Mouse (Mus musculus) liver, embryonic 16.5 days (tissue): ENCODE measurements around the gene Ly6g. TPM values are rescaled to one million over a fixed set of nuclear protein-coding genes. Genes with fewer than 3 reads are reported as not detected.
"Not testable (repeated sequence)": the region's sequence is repeated elsewhere in the genome, so short reads cannot be mapped to it uniquely, and the experiment has no call there.

Experiments
- ATAC-seq: fragments of 200-750 bp; cut with Nextera tagmentation; 2 replicates; pipeline ENCODE4 v1.8.0; 2017; ENCODE audit warnings: low read depth, mild to moderate bottlenecking, moderate number of reproducible peaks, moderate library complexity
- H3K27ac ChIP-seq: fragments of 300-500 bp; sonication (generic); 2 replicates; pipeline ENCODE4 v1.5.1; 2014; ENCODE audit warnings: mild to moderate bottlenecking, low read length
- H3K27me3 ChIP-seq: fragments of 300-500 bp; sonication (generic); 2 replicates; pipeline ENCODE4 v1.6.1; 2014; ENCODE audit warnings: low read depth, low read length, mixed read lengths; ENCODE audit not compliant: control insufficient read depth, insufficient read depth
- H3K36me3 ChIP-seq: fragments of 300-500 bp; sonication (generic); 2 replicates; pipeline ENCODE4 v1.6.1; 2014; ENCODE audit warnings: mild to moderate bottlenecking; ENCODE audit not compliant: control insufficient read depth, insufficient read depth
- H3K4me1 ChIP-seq: fragments of 300-500 bp; sonication (generic); 2 replicates; pipeline ENCODE4 v1.6.1; 2014; ENCODE audit warnings: low read depth, low read length, mixed read lengths; ENCODE audit not compliant: control insufficient read depth
- H3K4me2 ChIP-seq: fragments of 300-500 bp; sonication (generic); 2 replicates; pipeline ENCODE4 v1.6.1; 2014; ENCODE audit warnings: low read depth, low read length, mixed read lengths
- H3K4me3 ChIP-seq: fragments of 300-500 bp; sonication (generic); 2 replicates; pipeline ENCODE4 v1.5.1; 2014; ENCODE audit warnings: low read depth, mild to moderate bottlenecking, low read length
- H3K9ac ChIP-seq: fragments of 300-500 bp; sonication (generic); 2 replicates; pipeline ENCODE4 v1.6.1; 2014; ENCODE audit warnings: low read depth, low read length
- H3K9me3 ChIP-seq: fragments of 300-500 bp; sonication (generic); replicated peaks from 2 replicates; pipeline ENCODE4 v1.6.1; 2016; ENCODE audit warnings: low read length; ENCODE audit not compliant: control insufficient read depth
- WGBS: fragments of 180-500 bp; shearing (Covaris S2); extraction: QIAGEN DNeasy Blood & Tissue Kit; methylation state at CpG from one replicate; pipeline ENCODE4 v1.1.7; 2014; ENCODE audit not compliant: insufficient replicate concordance; 5-methylcytosine and 5-hydroxymethylcytosine counted together
- polyA plus RNA-seq: library from polyadenylated mRNA; unstranded; fragments of >200 nt; fragmentation: Nextera tagmentation; extraction: Ambion mirVana; gene quantifications from 2 replicates; pipeline ENCODE4 v1.2.1, GENCODE M21; 2015

Gene Ly6g
- 3.5 and 3.8 TPM in 2 replicates for polyA plus RNA-seq

DNA sequence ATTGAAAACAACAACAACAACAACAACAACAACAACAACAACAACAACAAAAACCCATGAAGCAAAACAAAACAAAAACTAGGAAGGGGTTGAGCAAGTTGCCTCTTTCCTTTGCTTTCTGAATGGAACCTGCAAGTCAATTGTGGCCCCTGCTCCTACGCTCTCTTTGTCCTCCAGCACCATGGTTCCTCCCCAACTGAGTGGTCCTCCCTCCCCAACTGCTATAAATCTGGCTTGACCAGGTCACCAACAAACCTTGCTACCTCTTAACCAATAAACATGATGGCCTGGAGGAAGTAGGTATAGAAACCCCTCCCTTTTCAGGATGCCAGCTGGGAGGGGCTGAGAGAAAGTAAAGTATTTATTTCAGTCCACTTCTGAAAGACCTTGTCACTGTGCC is at the start of gene Ly6g:
TSS of gene Ly6g (plus strand) at position 301 of the 400 bp plus-strand sequence.
- WGBS: 68% methylated on average over 1 of the region's 1 CpGs
- no peak within 1 kb of the TSS for H3K4me3 ChIP-seq
- H3K36me3 ChIP-seq: no peaks in the 10 kb centered on the region
- H3K9me3 ChIP-seq: no peaks in the 10 kb centered on the region
- no peak within 1 kb of the TSS for H3K27ac ChIP-seq
- no peaks in the 10 kb centered on the region for H3K4me1 ChIP-seq
- no peak within 1 kb of the TSS for H3K4me2 ChIP-seq
- no peak within 1 kb of the TSS for H3K9ac ChIP-seq
- H3K27me3 ChIP-seq: no peaks in the 10 kb centered on the region
- ATAC-seq: no peak

DNA sequence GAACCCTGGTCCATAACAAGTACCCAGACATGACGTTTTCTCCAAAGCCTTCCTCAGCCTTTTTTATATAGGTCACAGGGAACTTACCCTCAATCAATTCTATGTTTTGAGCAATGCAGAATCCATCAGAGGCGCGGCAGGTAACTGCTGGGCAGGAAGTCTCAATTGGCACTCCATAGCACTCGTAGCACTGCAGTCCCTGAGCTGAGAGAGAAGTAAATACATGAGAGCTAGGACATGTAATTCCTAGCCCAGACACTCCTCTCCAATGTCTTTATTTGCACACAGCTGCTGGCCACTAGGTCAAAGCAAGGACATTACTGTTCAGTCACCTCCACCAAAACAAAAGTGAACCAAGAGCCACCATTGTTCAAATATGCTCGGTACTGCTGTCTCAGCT is 44.6 kb upstream of the Ly6g start:
- not testable (repeated sequence) for H3K36me3 ChIP-seq, H3K9ac ChIP-seq, H3K4me3 ChIP-seq, H3K27me3 ChIP-seq, H3K4me2 ChIP-seq, H3K4me1 ChIP-seq, H3K9me3 ChIP-seq, ATAC-seq, H3K27ac ChIP-seq
- 23% methylated on average over 2 of the region's 5 CpGs for WGBS

DNA sequence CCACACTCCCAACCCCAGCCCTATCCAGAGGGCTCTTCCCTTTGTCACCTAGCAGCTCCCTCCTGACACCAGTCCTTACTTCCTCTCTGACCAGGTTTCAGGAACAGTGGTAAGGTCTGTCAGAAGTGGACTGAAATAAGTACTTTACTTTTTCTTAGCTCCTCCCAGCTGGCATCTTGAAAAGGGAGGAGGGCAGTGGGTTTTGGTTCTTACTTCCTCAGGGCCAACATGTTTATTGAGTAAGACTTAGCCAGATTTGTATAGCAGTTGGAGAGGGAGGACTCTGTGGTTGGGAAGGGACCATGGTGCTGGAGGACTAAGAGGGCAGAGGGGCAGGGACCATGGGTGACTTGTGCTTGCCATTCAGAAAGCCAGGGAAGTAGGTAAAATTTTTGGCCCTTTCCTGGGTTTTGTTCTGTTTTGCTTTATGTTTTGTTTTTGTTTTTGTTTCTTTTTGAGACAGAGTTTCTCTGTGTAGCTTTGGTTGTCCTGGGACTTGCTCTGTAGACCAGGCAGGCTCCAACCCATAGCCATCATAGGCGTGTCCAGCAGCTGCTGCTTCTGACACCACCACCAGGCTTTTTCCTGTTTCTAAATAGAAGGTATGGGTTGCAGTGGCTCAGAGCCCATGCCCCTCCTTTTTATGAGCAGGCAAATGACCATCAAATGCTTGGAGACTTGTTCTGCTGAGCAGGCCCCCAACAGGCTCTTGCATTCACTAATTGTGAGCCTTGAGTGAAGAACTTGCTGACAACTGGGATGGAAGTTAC is 43.0 kb upstream of the Ly6g start, which contains the start of gene Ly6c2:
TSS of gene Ly6c2 (minus strand) at position 110 of the 770 bp plus-strand sequence.
- not testable (repeated sequence) for H3K27ac ChIP-seq, H3K27me3 ChIP-seq, H3K36me3 ChIP-seq, H3K4me2 ChIP-seq, H3K9me3 ChIP-seq, H3K9ac ChIP-seq, H3K4me1 ChIP-seq
- ATAC-seq: peak; percentile 32; the same call in 1 of the 2 replicates
- WGBS: 14% methylated on average over 1 of the region's 1 CpGs
- peak within 1 kb of the TSS; percentile 13; the same call in 1 of the 2 replicates for H3K4me3 ChIP-seq

DNA sequence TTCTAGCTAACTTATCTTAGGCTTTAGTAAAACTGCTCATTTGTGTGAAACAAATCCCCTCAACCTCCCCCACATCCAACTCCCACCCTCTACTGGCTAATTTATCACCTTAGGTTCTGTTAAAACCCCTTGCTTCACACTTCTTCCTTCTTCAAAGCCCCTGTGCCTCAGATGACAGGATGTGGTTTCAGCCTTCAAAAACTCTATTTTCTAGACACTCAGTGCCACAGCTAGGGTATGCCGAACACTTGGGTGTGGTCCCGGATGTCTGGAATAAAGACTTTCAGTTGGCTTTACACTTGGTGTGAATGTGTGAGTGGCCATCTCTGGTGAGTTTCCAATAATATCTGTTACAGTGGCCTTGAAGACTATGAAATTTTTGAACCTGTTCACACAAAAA is 38.5 kb upstream of the Ly6g start:
- no peaks in the 10 kb centered on the region for H3K9me3 ChIP-seq
- no peaks in the 10 kb centered on the region for H3K27me3 ChIP-seq
- H3K4me3 ChIP-seq: no peak overlapping the region
- H3K27ac ChIP-seq: no peak overlapping the region
- no peak overlapping the region for H3K4me2 ChIP-seq
- WGBS: 41% methylated on average over 2 of the region's 2 CpGs
- no peaks in the 10 kb centered on the region for H3K36me3 ChIP-seq
- no peak for ATAC-seq
- H3K9ac ChIP-seq: no peak overlapping the region
- H3K4me1 ChIP-seq: no peaks in the 10 kb centered on the region

DNA sequence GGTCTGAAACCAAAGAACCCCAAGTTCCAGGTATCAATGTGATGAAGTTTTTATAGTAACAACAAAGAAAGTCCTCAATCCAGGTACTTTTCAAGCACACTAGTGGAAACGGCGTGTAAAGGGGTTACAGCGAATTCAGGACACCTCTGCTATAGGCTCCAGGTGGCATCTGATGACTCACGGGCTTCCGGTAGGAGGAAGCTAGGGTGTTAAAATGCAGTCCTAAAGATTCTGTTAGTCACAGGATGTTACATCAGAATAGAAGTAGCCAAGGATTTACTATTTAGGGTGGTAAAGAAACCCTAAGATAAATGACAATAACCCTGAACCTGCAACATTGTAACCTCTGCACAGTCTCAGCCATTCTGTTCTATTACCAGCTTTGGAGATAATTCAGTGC is 37.6 kb upstream of the Ly6g start:
- not testable (repeated sequence) for H3K4me1 ChIP-seq, H3K9me3 ChIP-seq, H3K27me3 ChIP-seq, H3K4me3 ChIP-seq, ATAC-seq, H3K9ac ChIP-seq, H3K27ac ChIP-seq, H3K36me3 ChIP-seq, H3K4me2 ChIP-seq
- WGBS: 63% methylated on average over 5 of the region's 5 CpGs

DNA sequence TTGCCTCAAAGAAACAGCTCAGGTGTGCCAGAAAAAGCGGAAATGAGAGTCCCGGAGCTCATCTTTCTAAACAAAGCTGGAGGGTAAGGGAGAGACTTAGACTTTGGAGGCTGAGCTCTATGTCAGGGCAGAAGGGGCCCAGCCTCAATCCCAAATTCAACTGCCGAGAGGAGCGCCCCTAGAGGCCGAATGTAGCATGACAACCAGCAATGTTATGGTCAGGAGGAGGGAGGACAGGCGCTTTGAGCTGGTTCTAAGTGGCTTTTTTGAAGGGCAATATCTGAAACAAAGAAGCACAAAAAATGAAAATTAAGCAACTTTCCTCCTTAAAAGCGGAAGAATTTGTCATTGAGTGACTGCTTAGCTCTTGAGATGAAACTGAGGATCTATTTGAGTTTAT is 36.3 kb upstream of the Ly6g start:
- H3K36me3 ChIP-seq, ATAC-seq, H3K4me2 ChIP-seq, H3K4me3 ChIP-seq, H3K4me1 ChIP-seq, H3K9me3 ChIP-seq, H3K27ac ChIP-seq, H3K9ac ChIP-seq, H3K27me3 ChIP-seq: not testable (repeated sequence)
- WGBS: 17% methylated on average over 5 of the region's 7 CpGs

DNA sequence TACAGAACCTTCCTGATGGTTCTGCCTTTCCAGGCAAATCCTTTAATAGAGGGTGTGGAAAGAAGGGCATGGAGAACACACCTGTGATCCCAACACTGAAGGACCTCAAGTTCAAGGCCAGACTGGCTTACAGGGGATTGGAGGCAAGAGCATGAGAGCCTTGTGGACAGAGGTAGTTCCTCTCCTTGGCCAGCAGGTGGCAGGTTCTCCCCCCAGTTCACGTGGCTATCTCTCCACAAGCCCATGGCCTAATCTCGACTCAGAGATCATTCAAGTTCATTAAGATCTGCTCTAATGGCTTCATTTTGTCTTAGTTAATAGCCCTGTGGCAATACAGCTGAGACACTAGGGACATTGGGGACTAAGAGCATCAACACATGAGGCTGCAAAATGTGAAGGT is 35.0 kb upstream of the Ly6g start:
- H3K27ac ChIP-seq: no peak overlapping the region
- H3K36me3 ChIP-seq: no peaks in the 10 kb centered on the region
- H3K4me2 ChIP-seq: no peak overlapping the region
- H3K27me3 ChIP-seq: no peaks in the 10 kb centered on the region
- no peaks in the 10 kb centered on the region for H3K4me1 ChIP-seq
- no peak overlapping the region for H3K9ac ChIP-seq
- H3K4me3 ChIP-seq: no peak overlapping the region
- H3K9me3 ChIP-seq: no peaks in the 10 kb centered on the region
- ATAC-seq: no peak
- WGBS: 7% methylated on average over 2 of the region's 2 CpGs

DNA sequence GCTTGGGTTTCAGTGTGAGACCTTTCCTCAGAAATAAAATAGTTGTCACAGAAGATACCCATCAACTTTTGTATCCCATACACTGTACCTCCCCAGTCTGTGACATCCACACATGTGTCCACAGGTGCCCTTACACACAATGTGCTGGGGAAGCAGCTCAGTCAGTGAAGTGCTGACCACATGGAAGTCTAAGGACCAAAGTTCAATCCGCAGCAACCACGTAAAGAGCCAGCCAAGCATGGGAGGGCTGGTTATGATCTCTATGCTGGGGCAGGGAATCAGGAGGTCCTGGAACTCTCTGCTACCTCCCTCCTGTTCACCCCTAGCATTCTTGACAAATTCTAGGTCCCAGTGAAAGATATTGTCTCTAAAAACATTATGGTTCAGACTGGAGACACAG is 22.7 kb upstream of the Ly6g start:
- not testable (repeated sequence) for H3K9ac ChIP-seq, H3K4me2 ChIP-seq, H3K27me3 ChIP-seq, H3K9me3 ChIP-seq, H3K4me3 ChIP-seq, H3K27ac ChIP-seq, ATAC-seq, H3K4me1 ChIP-seq, H3K36me3 ChIP-seq
- WGBS: 65% methylated on average over 2 of the region's 2 CpGs

DNA sequence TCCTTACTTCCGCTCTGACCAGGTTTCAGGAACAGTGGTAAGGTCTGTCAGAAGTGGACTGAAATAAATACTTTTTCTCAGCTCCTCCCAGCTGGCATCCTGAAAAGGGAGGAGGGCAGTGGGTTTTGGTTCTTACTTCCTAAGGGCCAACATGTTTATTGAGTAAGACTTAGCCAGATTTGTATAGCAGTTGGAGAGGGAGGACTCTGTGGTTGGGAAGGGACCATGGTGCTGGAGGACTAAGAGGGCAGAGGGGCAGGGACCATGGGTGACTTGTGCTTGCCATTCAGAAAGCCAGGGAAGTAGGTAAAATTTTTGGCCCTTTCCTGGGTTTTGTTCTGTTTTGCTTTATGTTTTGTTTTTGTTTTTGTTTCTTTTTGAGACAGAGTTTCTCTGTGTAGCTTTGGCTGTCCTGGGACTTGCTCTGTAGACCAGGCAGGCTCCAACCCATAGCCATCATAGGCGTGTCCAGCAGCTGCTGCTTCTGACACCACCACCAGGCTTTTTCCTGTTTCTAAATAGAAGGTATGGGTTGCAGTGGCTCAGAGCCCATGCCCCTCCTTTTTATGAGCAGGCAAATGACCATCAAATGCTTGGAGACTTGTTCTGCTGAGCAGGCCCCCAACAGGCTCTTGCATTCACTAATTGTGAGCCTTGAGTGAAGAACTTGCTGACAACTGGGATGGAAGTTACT is 19.8 kb upstream of the Ly6g start:
- not testable (repeated sequence) for H3K9me3 ChIP-seq, ATAC-seq, H3K4me3 ChIP-seq, H3K36me3 ChIP-seq, H3K9ac ChIP-seq, H3K4me1 ChIP-seq, H3K27me3 ChIP-seq, H3K4me2 ChIP-seq, H3K27ac ChIP-seq
- 55% methylated on average over 2 of the region's 2 CpGs for WGBS
